In the genomic region with DNA sequence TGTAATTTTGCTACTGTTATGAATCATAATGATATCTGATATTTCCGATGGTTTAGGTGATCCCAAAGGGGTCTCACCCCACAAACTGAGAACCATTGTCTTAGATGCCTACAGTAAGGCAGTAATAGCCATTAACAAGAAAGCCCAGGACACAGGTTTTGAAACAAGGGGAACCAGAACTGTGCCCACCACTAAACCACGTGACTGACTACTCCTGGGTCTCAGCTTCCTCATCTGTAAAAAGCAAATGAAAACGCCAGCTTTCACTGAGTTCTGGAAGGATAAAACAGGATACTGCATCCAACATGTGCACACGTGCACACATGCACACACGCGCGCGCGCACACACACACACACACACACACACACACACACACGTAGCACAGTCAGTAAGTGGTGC, we compare ENCODE assay signal across 23 mouse cellular contexts. TPM values are rescaled to one million over a fixed set of nuclear protein-coding genes. Genes with fewer than 3 reads are reported as not detected.
DNase-seq lines count a peak whose midpoint lies in the region; ATAC-seq and TF ChIP-seq lines count a peak whose summit lies in the region.
"Had no signal": no experiment of that assay in that cellular context is flagged by ENCODE, and none has a peak within 500 bp of the region (broad histone marks: within the 10 kb centered on the region; RNA-seq: fewer than 3 reads in every experiment).

No protein-coding gene starts in this region.

- H3K27me3 ChIP-seq in midbrain, embryonic 11.5 days (ENCODE audit: control insufficient read depth, insufficient read depth, low read length) = no peaks in the 10 kb centered on the region
- no peaks in the 10 kb centered on the region for H3K27me3 ChIP-seq in midbrain, embryonic 15.5 days (replicated peaks)
- H3K27me3 ChIP-seq in MEL (ENCODE audit: control insufficient read depth in 1 of 2, insufficient read depth in 2 of 2, low read length in 2 of 2) (no peaks in the 10 kb centered on the region), myocyte (ENCODE audit: control insufficient read depth, insufficient read depth, insufficient read length) (no peaks in the 10 kb centered on the region)
- H3K27me3 ChIP-seq: embryonic facial prominence, embryonic 13.5 days; forebrain, embryonic 12.5 days; heart, embryonic 13.5 days; hindbrain, embryonic 13.5 days had no signal

- TF ChIP-seq POLR2A in MEL (IDR thresholded peaks at IDR 0.05; ENCODE audit: control insufficient read depth in 1 of 2, insufficient read depth in 1 of 2, low read depth in 1 of 2, low read length in 2 of 2, poor library complexity in 1 of 2) = no peak
- no peak for TF ChIP-seq POLR2A in myocyte (IDR thresholded peaks at IDR 0.05; ENCODE audit: insufficient read length, low read depth)

- H3K4me1 ChIP-seq in midbrain, embryonic 11.5 days (ENCODE audit: control insufficient read depth, insufficient read depth, low read length) = no peaks in the 10 kb centered on the region
- H3K4me1 ChIP-seq in midbrain, embryonic 15.5 days = no peaks in the 10 kb centered on the region
- H3K4me1 ChIP-seq in MEL (ENCODE audit: control insufficient read depth in 1 of 2, insufficient read depth in 2 of 2, low read length in 2 of 2) = 0 out of 4 replicates have a peak, but pooled peaks cover 0 to 3% of the 10 kb centered on the region in 2 experiments
- H3K4me1 ChIP-seq: forebrain, embryonic 12.5 days; heart, embryonic 13.5 days; hindbrain, embryonic 13.5 days had no signal

- H3K79me2 ChIP-seq in MEL (ENCODE audit: control insufficient read depth, insufficient read depth, low read length, poor library complexity) (no peaks in the 10 kb centered on the region), myocyte (ENCODE audit: control insufficient read depth, insufficient read depth) (no peaks in the 10 kb centered on the region)

- H3K4me3 ChIP-seq in midbrain, embryonic 11.5 days (ENCODE audit: low read depth, low read length) = no peak overlapping the region
- H3K4me3 ChIP-seq in midbrain, embryonic 15.5 days = no peak overlapping the region
- no peak overlapping the region for H3K4me3 ChIP-seq in MEL (ENCODE audit: control insufficient read depth in 1 of 2, insufficient read depth in 1 of 2, low read depth in 2 of 2, low read length in 2 of 2)
- no peak overlapping the region for H3K4me3 ChIP-seq in myocyte
- H3K4me3 ChIP-seq: embryonic facial prominence, embryonic 13.5 days; forebrain, embryonic 12.5 days; heart, embryonic 13.5 days; hindbrain, embryonic 13.5 days had no signal

- no peak overlapping the region for H3K4me2 ChIP-seq in midbrain, embryonic 11.5 days
- no peak overlapping the region for H3K4me2 ChIP-seq in midbrain, embryonic 15.5 days
- H3K4me2 ChIP-seq in myocyte (ENCODE audit: low read depth) = peak overlapping the region; percentile 27
- H3K4me2 ChIP-seq: embryonic facial prominence, embryonic 13.5 days; forebrain, embryonic 12.5 days; heart, embryonic 13.5 days; hindbrain, embryonic 13.5 days had no signal

- WGBS in midbrain, embryonic 11.5 days = 91% methylated on average over 10 of the region's 10 CpGs
- 94% methylated on average over 10 of the region's 10 CpGs for WGBS in midbrain, embryonic 15.5 days

- no peak for TF ChIP-seq CTCF in MEL (IDR thresholded peaks at IDR 0.05 in 2 of 3, conservative IDR thresholded peaks at IDR 0.05 in 1 of 3; ENCODE audit: control insufficient read depth in 1 of 3, insufficient read depth in 1 of 3, low read depth in 2 of 3, low read length in 3 of 3, poor library complexity in 1 of 3, severe bottlenecking in 1 of 3)

- no peak for ATAC-seq in midbrain, embryonic 11.5 days (ENCODE audit: low FRiP score)
- no peak for ATAC-seq in midbrain, embryonic 15.5 days (replicated peaks)
- ATAC-seq in hematopoietic stem cell, adult 5-6 weeks (replicated peaks in 1 of 2; ENCODE audit: insufficient read depth in 1 of 2, low FRiP score in 2 of 2, low TSS enrichment in 1 of 2, low read depth in 1 of 2, poor library complexity in 2 of 2, severe bottlenecking in 2 of 2) = peak; percentile 33 to 55; a peak in 2 of 4 replicates
- ATAC-seq: forebrain, embryonic 16.5 days; hindbrain, postnatal 0 days had no signal

- peak; percentile 37 for DNase-seq in midbrain, embryonic 11.5 days (ENCODE audit: low spot score, missing footprints)
- peak; percentile 15 for DNase-seq in MEL (ENCODE audit: low read depth, low spot score)
- no peak for DNase-seq in right cerebral cortex, adult 18-20 months
- DNase-seq in heart, postnatal 25 days (ENCODE audit: low spot score) = no peak
- no peak for DNase-seq in thymus, postnatal 36 days
- DNase-seq: adrenal gland, adult 2 months; adrenal gland, postnatal 25 days; B cell, adult 2 months; cerebellum, adult 11 months; cerebellum, adult 8-10 months; cerebellum, postnatal 14 days; gastrocnemius, postnatal 14 days; heart, adult 11 months; heart, postnatal 4 days had no signal

- no peak for TF ChIP-seq EP300 in MEL (IDR thresholded peaks at IDR 0.05; ENCODE audit: low read depth in 1 of 2, low read length in 2 of 2)

- H3K36me3 ChIP-seq in midbrain, embryonic 11.5 days (ENCODE audit: control insufficient read depth, insufficient read depth, low read length) = no peaks in the 10 kb centered on the region
- H3K36me3 ChIP-seq in midbrain, embryonic 15.5 days (replicated peaks) = no peaks in the 10 kb centered on the region
- peaks cover 0 to 2% of the 10 kb centered on the region in 2 experiments; a peak in 1 of 4 replicates for H3K36me3 ChIP-seq in MEL (ENCODE audit: control insufficient read depth in 1 of 2, insufficient read depth in 2 of 2, low read length in 2 of 2)
- H3K36me3 ChIP-seq in myocyte (ENCODE audit: control insufficient read depth, insufficient read depth) = no peaks in the 10 kb centered on the region
- H3K36me3 ChIP-seq: embryonic facial prominence, embryonic 13.5 days; forebrain, embryonic 12.5 days; heart, embryonic 13.5 days; hindbrain, embryonic 13.5 days had no signal

- H3K9ac ChIP-seq in midbrain, embryonic 11.5 days (ENCODE audit: low read length) = no peak overlapping the region
- H3K9ac ChIP-seq in midbrain, embryonic 15.5 days = no peak overlapping the region
- no peak overlapping the region for H3K9ac ChIP-seq in MEL (ENCODE audit: control insufficient read depth, low read depth, low read length, poor library complexity, severe bottlenecking)
- H3K9ac ChIP-seq: embryonic facial prominence, embryonic 13.5 days; forebrain, embryonic 12.5 days; heart, embryonic 13.5 days; hindbrain, embryonic 13.5 days had no signal

- TF ChIP-seq RAD21 in MEL (IDR thresholded peaks at IDR 0.05; ENCODE audit: low read depth, low read length) = no peak

- peaks cover 3% of the 10 kb centered on the region; the same call in 1 of the 2 replicates for H3K9me3 ChIP-seq in midbrain, embryonic 11.5 days (ENCODE audit: control insufficient read depth, low read length)
- no peaks in the 10 kb centered on the region for H3K9me3 ChIP-seq in midbrain, embryonic 15.5 days
- H3K9me3 ChIP-seq in MEL (replicated peaks; ENCODE audit: insufficient read depth, low read length) = no peaks in the 10 kb centered on the region
- H3K9me3 ChIP-seq: embryonic facial prominence, embryonic 13.5 days; forebrain, embryonic 12.5 days; heart, embryonic 13.5 days; hindbrain, embryonic 13.5 days had no signal

- H3K27ac ChIP-seq in midbrain, embryonic 11.5 days (ENCODE audit: low read depth, low read length) = no peak overlapping the region
- H3K27ac ChIP-seq in midbrain, embryonic 15.5 days = no peak overlapping the region
- no peak overlapping the region for H3K27ac ChIP-seq in MEL (ENCODE audit: control insufficient read depth, low read depth, low read length)
- H3K27ac ChIP-seq: embryonic facial prominence, embryonic 13.5 days; forebrain, embryonic 12.5 days; heart, embryonic 13.5 days; hindbrain, embryonic 13.5 days; hindbrain, postnatal 0 days had no signal

- intact Hi-C loops in heart, postnatal 25 days (cut with DNase I) = no loop called here

- H3ac ChIP-seq in myocyte (ENCODE audit: control insufficient read depth, insufficient read length) = no peak overlapping the region

TF ChIP-seq in MEL, 35 proteins besides CTCF, POLR2A, EP300 and RAD21:
- TF ChIP-seq BHLHE40 (IDR thresholded peaks at IDR 0.05; ENCODE audit: borderline replicate concordance, low read depth, low read length) (no peak), KAT2A (conservative IDR thresholded peaks at IDR 0.05; ENCODE audit: low read depth, low read length) (no peak), E2F4 (IDR thresholded peaks at IDR 0.05; ENCODE audit: borderline replicate concordance, low read depth, low read length) (no peak), USF1 (IDR thresholded peaks at IDR 0.05; ENCODE audit: low read depth, low read length) (peak; percentile 80), MAX (IDR thresholded peaks at IDR 0.05; ENCODE audit: low read length) (peak; percentile 54; the same call in 1 of the 2 replicates), MAFK (IDR thresholded peaks at IDR 0.05; ENCODE audit: borderline replicate concordance, low read depth, low read length) (no peak), UBTF (IDR thresholded peaks at IDR 0.05; ENCODE audit: borderline replicate concordance, insufficient read depth, low read depth, low read length) (no peak), ZNF384 (IDR thresholded peaks at IDR 0.05; ENCODE audit: low read depth, low read length) (no peak), ETS1 (IDR thresholded peaks at IDR 0.05; ENCODE audit: low read depth, low read length) (no peak)

TF ChIP-seq in myocyte, 11 proteins besides CTCF, POLR2A, EP300 and RAD21:
- TF ChIP-seq MYOD1 (IDR thresholded peaks at IDR 0.05; ENCODE audit: control insufficient read depth in 1 of 3, insufficient read length in 2 of 3, low read depth in 2 of 3) = no peak
- TF ChIP-seq MYOG (IDR thresholded peaks at IDR 0.05; ENCODE audit: control insufficient read depth in 1 of 3, insufficient read depth in 1 of 3, insufficient read length in 2 of 3, low read depth in 2 of 3) = no peak
- no peak for TF ChIP-seq REST (IDR thresholded peaks at IDR 0.05; ENCODE audit: insufficient read depth, insufficient read length)
- no peak for TF ChIP-seq CEBPB (IDR thresholded peaks at IDR 0.05; ENCODE audit: insufficient read depth, poor library complexity, severe bottlenecking)
- TF ChIP-seq POLR2AphosphoS2 (IDR thresholded peaks at IDR 0.05; ENCODE audit: insufficient read length, low read depth) = no peak
- no peak for TF ChIP-seq TCF12 (IDR thresholded peaks at IDR 0.05; ENCODE audit: insufficient read depth, poor library complexity, severe bottlenecking)
- TF ChIP-seq SRF (IDR thresholded peaks at IDR 0.05; ENCODE audit: control insufficient read depth, insufficient read length, low read depth) = no peak
- TF ChIP-seq USF1 (IDR thresholded peaks at IDR 0.05; ENCODE audit: low read depth) = no peak
TF ChIP-seq in myocyte: peak in this region for 0.

RNA-seq across cellular contexts. Expression of a gene that starts 13.9 kb away (rescaled TPM):
- polyA plus RNA-seq in midbrain, embryonic 11.5 days (2014; fragmentation: Nextera tagmentation; extraction: Ambion mirVana) = 4.8 and 5.9 TPM in 2 replicates
- polyA plus RNA-seq in midbrain, embryonic 15.5 days (2015; fragmentation: Nextera tagmentation; extraction: Ambion mirVana) = 0.50 and 1.2 TPM in 2 replicates
- not detected in 2 replicates for total RNA-seq in MEL (2012; rRNA removed)
- not detected for polyA plus RNA-seq in MEL (2012; ENCODE audit: insufficient read depth in 1 of 2, insufficient read length in 2 of 2, low read depth in 1 of 2, low replicate concordance in 2 of 2, missing spikeins in 1 of 2)
- total RNA-seq in hematopoietic stem cell, adult 5-6 weeks (2017) = 4.3 and 6.0 TPM in 2 replicates
- polyA plus RNA-seq in myocyte (2012; fragmentation: generic; extraction: Trizol) = 15.9 TPM
- total RNA-seq in heart, postnatal 25 days (2021) = 1 to 10 TPM; 1.1 to 1.7 TPM

Comparison
In these comparisons a context has a peak if more than half of its experiments do, and no peak if none do; other contexts are left out.
1. ATAC-seq: peak in hematopoietic stem cell, adult 5-6 weeks (2 of 2); none in midbrain, embryonic 11.5 days (single experiment) and midbrain, embryonic 15.5 days (single experiment).
2. DNase-seq: peak in midbrain, embryonic 11.5 days (single experiment) and MEL (single experiment); none in right cerebral cortex, adult 18-20 months (single experiment), heart, postnatal 25 days (single experiment) and thymus, postnatal 36 days (0 of 2).